Mouse (Mus musculus): ENCODE measurements around the gene Dpep1.

- TF ChIP-seq POLR2A (IDR thresholded peaks at IDR 0.05; ENCODE audit: low read depth, low read length) = no peak
- TF ChIP-seq CTCF (IDR thresholded peaks at IDR 0.05; ENCODE audit: extremely low read depth, insufficient read length, insufficient replicate concordance, low read depth, low read length) = no peak
Observed at GRCm38 (mm10) chr8:123181391-123181790, 4.7 kb upstream of the Dpep1 start.
